Mouse (Mus musculus): ENCODE measurements around the gene Dennd4a.
"Not testable (repeated sequence)": the region's sequence is repeated elsewhere in the genome, so short reads cannot be mapped to it uniquely, and the experiment has no call there.

Gene Dennd4a

DNA sequence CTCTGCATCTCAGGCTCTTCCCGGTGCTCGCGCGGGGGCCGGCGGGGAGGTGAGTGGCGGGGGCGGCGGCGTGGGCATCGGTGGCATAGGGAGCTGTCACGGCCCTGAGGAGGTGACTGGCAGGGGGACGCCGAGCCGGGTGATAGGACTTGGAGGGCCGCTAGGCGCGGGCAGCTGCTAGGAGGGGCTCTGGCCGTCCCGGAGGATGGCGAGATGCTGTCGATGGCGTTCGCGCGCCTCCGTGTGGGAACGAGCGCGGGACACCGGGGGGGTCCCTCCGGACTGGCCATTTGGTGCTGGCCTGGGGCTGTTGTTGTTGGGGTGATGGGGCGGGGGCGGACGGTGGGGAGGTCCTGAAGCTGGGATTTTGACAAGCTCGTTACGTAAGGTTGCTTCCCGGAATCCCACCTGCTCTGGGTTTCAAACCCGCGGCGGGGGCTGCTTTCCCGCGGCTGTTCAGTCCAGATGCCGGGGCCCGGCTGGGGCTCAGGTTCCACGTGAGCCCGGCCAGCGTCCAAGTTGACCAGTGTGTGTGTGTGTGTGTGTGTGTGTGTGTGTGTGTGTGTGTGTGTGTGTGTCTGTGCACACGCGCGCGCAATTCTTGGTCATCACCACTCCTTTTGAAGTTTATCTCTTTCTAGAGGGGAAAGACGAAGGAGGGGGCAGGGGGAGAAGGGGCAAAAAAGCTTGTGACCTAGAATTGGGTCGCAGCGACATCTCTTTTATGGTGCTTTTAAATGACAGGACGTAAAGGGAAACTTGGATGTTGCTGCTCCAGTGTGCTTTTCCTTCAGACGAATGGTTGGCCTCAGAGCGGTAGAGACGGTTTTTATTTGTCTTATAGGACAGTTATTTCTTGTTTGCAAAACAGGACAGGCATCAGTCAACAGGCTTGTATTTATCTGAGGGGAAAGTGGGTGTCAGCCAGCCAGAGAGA, 666 bp downstream of the Dennd4a start:
- peak; percentile 36 for DNase-seq (ENCODE audit: low read depth, low spot score)

DNA sequence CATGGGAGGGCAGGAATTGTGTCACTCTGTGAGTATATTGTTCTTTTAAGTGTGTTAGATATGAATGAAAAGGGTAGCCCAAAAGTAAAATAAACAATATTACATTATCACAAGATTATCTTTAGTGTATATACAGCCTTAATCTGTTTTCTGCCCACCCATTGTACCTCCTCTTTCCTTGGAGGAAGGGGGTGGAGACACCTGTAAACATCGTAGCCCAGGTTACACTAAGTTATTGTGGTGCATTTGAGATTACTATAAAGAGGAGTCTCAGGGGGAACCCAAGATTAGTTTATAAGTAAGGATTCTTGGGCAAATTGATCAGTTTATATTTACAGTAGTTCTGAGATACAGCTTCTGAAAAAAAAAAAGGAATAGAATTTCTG, 1.3 kb downstream of the Dennd4a start:
- DNase-seq (ENCODE audit: low read depth, low spot score): no peak

DNA sequence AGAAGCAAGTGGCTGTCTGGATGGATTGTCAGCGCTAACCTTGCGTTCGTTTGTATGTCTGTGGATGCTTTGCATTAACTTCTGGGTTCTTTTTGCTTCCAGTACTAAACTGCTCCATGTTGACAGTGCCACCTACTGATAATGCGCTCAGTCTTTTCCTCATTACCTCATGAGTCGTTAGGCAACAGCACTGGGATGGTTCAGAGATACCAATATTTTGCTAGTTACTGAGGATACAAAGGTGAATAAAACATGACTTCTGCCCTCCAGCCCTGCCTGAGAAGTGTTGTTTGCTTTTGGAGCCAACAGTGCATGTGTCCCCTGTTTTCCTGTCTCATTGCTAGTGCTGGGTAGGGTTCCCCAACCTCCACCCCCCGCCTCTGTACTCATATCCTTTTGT, 3.1 kb downstream of the Dennd4a start:
- DNase-seq (ENCODE audit: low read depth, low spot score): no peak

DNA sequence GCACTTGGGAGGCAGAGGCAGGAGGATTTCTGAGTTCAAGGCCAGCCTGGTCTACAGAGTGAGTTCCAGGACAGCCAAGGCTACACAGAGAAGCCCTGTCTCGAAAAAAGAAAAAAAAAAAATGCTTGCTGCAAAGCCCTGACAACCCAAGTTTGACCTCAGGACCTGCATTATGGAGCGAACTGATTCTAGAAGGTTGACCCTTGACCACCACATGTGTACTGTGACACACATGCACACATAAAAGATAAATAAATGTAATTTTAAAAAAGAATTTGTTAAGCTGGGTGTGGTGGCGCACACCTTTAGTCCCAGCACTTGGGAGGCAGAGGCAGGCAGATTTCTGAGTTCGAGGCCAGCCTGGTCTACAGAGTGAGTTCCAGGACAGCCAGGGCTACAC, 8.5 kb downstream of the Dennd4a start:
- not testable (repeated sequence) for DNase-seq (ENCODE audit: low read depth, low spot score)

DNA sequence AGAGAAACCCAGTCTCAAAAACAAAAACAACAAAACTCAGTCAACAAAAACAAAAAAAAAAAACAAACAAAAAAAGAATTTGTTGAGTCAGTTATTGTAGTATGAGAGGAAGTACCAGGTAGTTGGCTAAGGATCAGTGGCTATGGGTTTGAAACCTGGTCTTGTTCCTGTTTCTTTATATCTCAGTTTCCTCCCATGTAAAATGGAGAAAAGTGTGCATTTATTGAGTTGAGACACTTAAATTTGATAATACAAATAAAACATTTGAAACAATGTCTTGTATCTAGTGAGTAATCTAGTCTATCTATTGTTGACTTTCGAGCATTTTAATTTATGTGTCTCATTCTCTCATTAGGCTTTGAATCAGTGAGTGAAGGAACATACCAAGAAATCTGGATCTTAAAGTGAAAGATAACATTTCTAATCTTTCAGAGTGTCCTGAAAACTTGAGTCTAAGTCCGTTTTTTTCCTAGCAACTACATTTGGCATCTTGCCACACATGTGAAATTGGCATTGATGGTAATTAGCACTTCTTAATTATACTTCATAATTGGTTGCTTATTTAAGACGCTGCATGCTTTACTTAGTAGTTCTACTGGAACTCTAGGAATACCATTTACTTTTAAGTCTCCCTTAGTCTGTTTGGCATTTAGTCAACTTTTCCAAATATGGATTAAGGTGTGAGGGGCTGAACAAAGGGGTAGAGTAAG, 9.1 kb downstream of the Dennd4a start:
- no peak for DNase-seq (ENCODE audit: low read depth, low spot score)

DNA sequence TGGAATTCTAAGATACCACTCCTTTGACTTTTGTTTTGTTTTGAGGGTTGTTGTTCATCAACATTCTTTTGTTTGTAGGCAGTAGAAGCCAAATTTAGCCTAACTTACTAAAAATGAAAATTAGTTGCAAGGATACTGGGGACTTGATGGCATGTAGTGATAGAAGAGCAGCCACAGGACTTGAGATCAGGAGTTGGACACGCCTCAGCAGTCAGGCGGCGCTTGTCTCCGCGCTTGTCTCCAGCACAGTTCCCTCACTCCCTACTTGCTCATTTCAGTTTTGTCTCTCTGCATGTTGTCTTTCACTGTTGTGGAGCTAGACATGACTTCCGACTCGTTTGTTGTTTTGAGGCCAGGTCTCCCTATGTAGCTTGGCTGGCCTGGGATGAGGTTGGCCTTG, 11.1 kb downstream of the Dennd4a start:
- DNase-seq (ENCODE audit: low read depth, low spot score): no peak

DNA sequence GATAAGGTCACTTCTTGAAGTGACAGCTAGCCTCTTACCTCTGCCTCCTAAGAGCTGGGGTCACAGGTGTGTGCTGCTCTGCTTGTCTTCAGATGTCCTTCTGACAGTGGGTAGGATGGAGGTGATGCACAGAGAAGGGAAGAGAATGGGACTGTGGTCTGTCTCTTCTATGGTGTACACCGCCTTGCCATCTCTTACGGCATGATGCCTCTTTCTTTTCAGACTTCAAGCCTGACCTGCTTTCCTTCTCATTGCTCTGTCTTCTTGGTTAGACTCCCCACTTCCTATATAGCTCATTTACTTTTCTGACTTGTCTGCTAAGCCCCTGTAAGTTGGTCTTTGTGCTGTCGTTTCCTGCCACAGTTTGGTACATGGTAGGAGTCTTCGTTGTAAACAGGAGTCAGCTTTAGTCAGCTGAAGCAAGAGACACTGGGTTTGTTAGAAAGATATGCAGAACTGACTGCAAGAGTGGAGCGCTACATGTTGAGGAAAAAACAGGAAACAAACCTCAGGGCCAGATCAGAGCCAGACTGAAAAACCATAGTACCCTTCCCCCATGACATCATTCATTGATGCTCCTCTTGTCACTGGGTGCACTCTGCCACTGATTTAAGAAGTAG, 13.4 kb downstream of the Dennd4a start:
- no peak for DNase-seq (ENCODE audit: low read depth, low spot score)

DNA sequence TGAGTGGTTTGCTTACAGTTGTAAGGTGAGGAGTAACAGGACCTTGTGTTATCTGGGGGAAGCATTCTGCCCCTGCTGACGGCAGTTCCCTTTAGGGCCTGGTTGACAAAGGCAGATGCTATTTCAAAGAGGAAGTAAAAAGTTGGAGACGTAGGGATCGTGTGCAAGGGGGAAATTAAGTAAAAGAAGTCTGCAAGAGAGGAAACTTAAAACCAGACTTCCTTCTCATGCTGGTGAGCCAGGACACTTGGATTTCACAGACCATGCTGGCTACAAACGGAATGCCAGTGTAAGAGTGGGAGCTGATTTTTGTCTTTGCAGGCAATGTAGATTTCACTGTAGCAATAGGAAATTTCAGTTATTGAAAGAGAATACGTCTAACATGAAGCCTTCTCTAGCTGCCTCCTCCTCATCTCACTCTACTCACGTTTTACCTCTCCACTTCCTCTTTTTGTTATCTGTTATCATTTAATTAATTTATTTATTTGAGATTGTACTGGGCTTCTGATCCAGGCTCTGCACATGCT, 19.0 kb downstream of the Dennd4a start:
- DNase-seq (ENCODE audit: low read depth, low spot score): no peak

DNA sequence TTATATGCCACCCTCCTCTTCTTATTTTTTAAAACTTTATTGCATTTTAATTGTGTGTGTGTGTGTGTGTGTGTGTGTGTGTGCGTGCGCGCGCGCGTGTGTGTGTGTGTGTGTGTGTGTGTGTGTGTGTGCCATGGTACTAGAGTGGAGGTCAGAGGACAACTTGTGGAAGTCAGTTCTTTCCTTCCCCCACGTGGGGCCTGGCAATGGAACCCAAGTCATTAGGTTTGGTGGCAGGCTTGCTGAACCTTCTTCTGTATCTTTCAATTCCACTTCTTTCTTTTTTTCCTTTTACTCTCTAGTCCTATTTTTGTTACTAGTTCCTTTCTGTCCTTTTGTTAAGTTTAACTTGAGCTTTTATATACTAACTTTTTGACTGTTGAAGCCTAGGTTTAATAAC, 19.5 kb downstream of the Dennd4a start:
- no peak for DNase-seq (ENCODE audit: low read depth, low spot score)

DNA sequence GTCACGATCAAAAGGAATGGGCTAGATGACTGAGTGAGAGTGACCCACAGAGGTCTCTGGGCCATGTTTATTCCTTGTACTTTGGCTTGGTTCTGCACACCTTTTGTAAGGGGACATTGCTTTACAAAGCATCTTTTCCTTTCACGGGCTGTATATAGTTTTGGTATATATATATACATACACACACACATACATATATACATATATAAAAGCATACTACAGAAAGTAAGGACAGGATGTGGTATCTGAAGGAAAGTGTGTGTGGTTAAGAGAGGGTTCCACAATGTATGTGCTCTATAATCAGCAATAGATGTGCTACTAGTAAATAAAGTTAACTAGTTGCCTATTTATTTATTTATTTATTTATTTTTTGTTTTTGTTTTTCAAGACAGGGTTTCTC, 20.6 kb downstream of the Dennd4a start:
- DNase-seq (ENCODE audit: low read depth, low spot score): no peak

DNA sequence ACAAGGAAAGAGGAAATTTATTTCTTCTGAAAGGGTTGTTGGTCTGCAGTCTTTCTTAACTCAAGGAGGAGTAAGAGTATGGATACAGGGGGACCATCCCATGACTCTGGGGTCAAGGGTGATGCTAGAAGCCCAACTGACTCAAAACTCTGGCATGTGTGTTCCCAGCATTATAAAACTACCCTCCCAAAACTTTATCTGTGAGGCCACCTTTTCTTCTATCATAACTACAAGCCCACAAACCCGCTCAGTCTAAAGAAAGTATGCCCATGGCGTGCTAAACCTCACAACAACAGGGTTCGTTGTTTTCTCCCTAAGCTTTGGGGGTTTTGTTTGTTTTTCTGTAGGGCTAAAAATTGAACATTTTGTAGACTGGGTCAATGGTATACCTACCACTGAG, 23.3 kb downstream of the Dennd4a start:
- no peak for DNase-seq (ENCODE audit: low read depth, low spot score)

DNA sequence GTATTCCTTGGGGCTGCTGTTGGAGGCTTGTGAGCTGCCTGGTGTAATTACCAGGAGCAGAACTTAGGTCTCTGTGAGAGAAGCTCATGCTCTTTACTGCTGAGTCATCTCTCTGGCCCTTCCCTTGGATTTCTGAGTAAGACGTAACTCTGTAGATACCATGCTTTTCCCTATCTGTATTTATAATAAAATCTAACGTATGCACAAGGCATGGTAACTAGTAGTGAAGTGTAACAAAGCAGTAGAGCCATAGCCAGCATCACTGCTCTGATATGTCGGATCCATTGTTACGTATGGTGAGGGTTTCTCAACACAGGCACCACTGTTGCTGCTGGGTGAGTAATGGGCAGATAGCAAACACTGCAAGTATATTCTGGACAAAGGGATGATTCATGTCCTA, 34.2 kb downstream of the Dennd4a start:
- no peak for DNase-seq (ENCODE audit: low read depth, low spot score)

DNA sequence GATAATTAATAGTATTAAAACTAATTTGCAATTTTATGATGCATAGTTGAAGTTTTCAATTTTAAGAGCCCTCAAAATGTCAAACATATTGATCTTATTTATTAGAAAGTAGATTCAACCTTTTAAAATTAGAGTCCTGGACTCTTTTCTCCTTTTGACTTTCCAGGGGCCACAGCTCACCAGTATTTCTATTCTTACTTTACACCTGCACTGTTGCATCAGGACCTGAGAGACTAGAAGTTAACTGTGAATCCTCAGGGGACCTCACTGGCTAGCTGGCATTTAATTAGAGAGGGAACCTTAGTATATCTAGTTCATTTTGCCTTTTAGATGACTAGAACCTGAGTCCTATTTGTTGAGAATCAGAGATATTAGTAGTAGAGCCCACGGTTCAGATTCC, 38.4 kb downstream of the Dennd4a start:
- no peak for DNase-seq (ENCODE audit: low read depth, low spot score)

DNA sequence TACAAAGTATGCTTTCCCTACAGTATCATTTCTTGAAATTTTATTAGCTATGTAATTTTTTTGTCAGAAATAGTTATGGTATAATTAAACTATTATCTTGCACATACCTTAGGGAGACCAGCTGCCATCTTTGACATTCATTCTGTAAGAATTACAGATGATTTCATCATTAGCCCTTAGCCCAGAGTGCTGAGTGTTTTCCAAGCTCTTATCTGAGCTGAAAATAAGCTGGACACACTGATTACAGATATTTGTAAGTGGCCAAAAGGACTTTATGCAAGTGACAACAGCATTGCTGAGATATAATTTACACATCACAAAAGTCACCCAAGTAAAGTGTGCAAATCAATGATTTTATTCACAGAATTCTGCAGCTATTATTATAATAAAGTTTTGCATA, 48.9 kb downstream of the Dennd4a start:
- DNase-seq (ENCODE audit: low read depth, low spot score): no peak

DNA sequence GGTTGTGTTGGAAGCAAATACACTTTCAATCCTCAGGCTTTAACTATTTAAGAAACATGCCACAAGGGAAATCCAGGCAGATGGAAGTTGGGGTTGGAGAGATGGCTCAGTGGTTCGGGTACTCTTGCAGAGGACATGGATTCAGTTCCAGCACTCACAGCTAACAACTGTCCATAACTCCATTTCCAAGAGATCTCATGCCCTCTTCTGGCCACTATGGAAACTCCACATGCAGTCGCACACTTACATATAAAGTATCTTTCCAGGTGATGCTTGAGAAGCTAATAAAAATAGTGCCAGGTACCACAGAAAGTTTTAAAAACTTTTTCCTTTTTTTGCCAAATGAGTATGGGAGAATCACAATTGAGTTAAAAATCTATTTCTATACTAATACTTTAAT, 51.5 kb downstream of the Dennd4a start:
- DNase-seq (ENCODE audit: low read depth, low spot score): no peak

DNA sequence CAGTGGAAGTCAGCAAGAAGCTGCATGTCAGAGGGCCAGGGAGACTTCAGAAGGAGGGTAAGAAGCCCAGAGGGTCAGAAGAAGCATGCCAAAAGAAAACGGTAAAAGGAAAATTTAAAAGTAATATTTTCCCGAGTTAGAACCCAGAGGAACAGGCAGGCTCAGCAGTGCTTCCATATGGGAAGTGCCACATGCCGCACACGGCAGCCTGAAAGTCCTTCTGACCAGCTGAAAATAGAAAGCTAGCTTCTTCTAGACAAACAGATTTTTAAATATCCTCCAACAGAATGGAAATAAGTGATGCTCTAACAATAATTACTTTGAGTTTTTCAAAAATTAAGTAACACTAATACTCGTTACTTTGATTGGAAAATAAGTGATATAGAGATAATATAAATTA, 74.9 kb downstream of the Dennd4a start:
- no peak for DNase-seq (ENCODE audit: low read depth, low spot score)

DNA sequence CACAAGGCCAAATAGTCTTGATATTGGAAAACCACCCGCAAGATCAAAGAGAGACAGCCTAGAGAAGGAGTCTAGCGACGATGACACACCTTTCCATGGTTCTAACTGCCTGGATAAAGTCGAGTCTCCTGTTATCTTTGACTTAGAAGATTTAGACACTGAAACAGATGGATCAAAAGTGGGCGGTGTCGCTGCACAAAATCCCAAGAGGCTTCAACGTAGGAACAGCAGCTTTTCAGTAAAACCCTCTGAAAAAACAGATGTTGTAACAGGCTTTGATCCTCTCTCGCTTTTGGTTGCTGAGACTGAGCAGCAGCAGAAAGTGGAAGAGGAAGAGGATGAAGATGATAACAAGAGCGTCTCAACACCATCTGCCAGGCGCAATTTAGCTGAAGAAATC, 85.5 kb downstream of the Dennd4a start:
- no peak for DNase-seq (ENCODE audit: low read depth, low spot score)

DNA sequence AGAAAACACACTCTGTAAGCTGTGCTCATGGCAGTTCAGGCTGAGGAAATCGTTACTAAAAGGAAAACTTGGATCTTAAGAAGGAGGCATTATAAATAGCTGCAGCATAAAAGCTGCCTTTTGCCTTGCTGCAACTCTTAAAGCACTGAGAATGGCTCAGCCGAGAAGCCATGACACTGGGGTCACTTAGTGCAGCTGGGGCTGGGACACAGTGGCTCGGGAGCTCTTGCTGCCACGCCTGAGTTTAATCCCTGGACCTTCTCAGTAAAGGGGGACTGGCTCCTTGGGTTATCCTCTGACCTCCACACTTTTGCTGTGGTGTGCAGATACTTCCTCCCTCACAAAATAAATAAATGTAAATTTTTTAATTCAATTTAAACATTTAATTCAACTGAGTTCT, 91.7 kb downstream of the Dennd4a start:
- DNase-seq (ENCODE audit: low read depth, low spot score): no peak

DNA sequence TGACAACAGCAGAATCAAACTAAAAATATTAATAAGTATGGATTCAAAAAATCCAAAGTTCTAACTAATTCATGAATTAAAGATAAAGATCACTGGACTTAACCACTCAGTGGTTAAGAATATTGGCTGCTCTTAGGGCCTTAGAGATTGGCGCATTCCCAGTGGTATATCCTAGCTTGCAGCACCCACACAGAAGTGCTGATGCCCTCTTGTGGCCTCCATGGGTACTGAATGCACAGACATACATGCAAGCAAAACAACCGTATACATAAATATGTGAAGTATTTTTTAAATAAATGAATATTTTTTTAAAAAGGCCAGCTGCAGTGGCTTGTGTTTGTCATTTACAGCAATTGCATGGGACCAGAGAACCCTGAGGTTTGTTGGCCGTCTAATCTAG, 92.2 kb downstream of the Dennd4a start:
- peak; percentile 78 for DNase-seq (ENCODE audit: low read depth, low spot score)

DNA sequence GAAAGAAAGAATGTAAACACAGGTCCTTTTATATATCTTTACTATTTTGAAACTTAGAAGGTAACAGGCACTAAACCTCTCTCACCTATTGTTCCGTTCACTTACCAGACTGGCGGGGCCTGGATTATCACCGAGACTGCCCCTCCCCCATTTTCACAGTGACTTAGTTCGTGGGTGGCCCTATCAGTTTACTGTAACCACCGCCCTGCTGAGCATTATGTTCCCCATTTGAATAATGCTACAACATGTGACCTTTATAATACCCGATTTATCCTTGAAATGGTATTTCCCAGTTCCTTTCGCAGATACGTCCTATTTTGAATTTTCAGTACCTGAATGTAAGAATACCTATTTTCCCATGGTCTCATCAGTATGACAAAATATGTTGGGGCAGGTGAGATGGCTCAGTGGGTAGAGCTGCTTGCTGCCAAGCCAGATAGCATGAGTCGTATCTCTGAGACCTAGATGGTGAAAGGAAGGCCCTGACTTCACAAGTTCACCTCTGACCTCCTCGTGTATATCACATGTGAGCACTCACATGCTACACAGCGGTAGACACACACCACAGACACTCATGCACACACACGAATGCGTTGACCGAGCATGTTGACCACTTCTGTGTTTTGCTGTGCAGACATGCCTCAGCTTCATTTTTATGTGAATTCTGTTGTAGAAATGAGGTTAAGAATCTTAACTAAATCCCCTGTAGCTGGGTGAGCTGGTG, 93.9 kb downstream of the Dennd4a start:
- no peak for DNase-seq (ENCODE audit: low read depth, low spot score)

DNA sequence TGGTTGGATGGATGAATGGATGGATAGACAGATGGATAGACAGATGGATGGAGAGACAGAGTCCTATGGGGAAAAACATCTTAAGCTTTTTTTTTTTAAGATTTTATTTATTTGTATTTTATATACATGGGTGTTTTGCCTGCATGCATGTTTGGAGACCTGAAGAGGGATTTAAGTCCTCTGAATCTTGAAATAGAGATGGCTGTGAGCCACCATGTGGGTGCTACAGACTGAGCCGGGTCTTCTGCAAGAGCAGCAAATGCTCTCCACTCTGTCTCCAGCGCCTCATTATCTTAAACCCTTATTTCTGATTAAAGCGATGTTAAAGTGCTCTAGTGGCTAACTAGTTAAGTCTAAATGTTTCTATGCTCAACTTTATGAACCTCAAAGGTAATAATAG, 96.3 kb downstream of the Dennd4a start:
- no peak for DNase-seq (ENCODE audit: low read depth, low spot score)

DNA sequence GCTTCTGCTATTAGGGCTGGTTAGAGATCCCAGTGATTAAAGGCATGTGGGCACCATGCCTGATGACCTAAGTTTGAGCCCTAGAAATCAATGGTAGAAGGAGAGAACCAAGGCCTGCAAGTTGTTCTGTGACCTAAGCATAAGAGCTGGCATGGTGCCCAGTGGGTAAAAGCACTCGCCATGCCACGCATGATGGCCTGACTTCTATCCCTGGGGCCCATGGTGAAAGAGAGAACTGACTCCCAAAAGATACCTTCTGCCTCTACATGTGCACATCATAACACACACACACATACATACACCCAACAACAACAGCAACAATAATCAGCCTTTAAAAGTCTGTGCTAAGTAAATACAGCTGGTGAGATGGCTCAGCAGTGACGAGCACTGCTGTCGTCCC, 102.3 kb downstream of the Dennd4a start:
- DNase-seq (ENCODE audit: low read depth, low spot score): no peak

All from forelimb bud, embryonic 11.5 days (tissue).